Mouse (Mus musculus) MEL (cell line): ENCODE results near the gene Pheta2.

Experiments
- CTCF ChIP-seq, 3 experiments: IDR thresholded peaks in 2 of 3; conservative IDR thresholded peaks in 1 of 3; 2 replicates each; pipeline ENCODE4 v1.5.1; 2011 to 2012; ENCODE audit warnings: low read length in 3 of 3, low read depth in 2 of 3, mild to moderate bottlenecking in 2 of 3, improper control_type of control experiment in 1 of 3, inconsistent platforms in 1 of 3, mixed read lengths in 1 of 3, moderate library complexity in 1 of 3; ENCODE audit not compliant: control insufficient read depth in 1 of 3, insufficient read depth in 1 of 3, poor library complexity in 1 of 3, severe bottlenecking in 1 of 3
- GABPA ChIP-seq: IDR thresholded peaks from 2 replicates; pipeline ENCODE4 v1.6.1; 2012; ENCODE audit warnings: low read depth, mild to moderate bottlenecking, inconsistent platforms, low read length, improper control_type of control experiment, moderate library complexity
- GATA1 ChIP-seq: IDR thresholded peaks from 2 replicates; pipeline ENCODE4 v1.6.1; 2011; ENCODE audit warnings: low read depth, low read length, improper control_type of control experiment
- MAX ChIP-seq: IDR thresholded peaks from 2 replicates; pipeline ENCODE4 v1.6.1; 2011; ENCODE audit warnings: low read length, improper control_type of control experiment
- TAL1 ChIP-seq: IDR thresholded peaks from 2 replicates; pipeline ENCODE4 v1.6.1; 2012; ENCODE audit warnings: mild to moderate bottlenecking, inconsistent platforms, low read length, moderate library complexity, mixed read lengths
- ZKSCAN1 ChIP-seq: IDR thresholded peaks from 2 replicates; pipeline ENCODE4 v1.6.1; 2012; ENCODE audit warnings: low read depth, mild to moderate bottlenecking, inconsistent platforms, low read length, improper control_type of control experiment, moderate library complexity

DNA sequence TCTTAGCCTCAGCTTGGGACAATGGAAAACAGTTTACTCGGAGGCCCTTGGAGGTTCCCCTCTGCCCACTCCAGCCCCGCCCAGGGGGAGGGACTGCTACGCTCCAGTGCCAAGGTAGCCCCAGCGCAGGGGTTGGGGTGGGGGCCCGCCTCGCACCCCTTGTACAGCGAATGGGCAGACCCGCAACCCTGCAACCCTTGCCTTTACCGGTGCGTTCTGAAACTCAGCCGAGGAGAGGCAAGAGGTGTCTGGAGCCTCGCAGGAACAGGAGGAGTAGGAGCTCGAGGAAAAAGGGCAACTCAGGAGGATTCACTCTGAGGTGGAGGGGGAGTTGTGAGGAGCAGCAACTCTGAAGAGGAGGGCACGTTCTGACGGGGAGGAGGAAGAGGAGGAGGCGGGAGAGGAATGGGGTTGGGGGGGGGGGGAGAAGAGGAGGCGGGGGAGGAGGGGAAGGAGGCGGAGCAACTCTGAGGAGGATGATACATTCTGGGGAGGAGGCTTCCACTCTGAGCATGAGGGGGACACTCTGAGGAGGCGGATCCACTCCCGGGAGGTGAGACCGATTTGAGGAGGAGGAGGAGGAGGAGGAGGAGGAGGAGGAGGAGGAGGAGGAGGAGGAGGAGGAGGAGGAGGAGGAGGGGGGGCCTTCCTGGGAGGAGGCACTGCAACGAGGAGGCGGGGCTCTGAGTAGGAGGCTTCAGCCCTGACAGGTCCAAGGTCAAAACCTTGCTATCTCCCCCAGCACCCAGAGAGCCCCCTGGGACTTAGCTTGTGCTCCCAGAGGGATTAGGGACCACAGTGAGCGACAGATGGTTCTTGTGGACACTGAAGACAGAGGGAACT, 41.4 kb downstream of the Pheta2 start, which contains the start of gene Cyp2d22:
- TF ChIP-seq CTCF (IDR thresholded peaks at IDR 0.05 in 2 of 3, conservative IDR thresholded peaks at IDR 0.05 in 1 of 3; ENCODE audit: control insufficient read depth in 1 of 3, insufficient read depth in 1 of 3, low read depth in 2 of 3, low read length in 3 of 3, poor library complexity in 1 of 3, severe bottlenecking in 1 of 3) = no peak
- no peak for TF ChIP-seq TAL1
- no peak for TF ChIP-seq MAX
- TF ChIP-seq GATA1 = no peak
- no peak for TF ChIP-seq ZKSCAN1
- TF ChIP-seq GABPA = no peak
